Mouse (Mus musculus): ENCODE results near the gene Dph7.

Dph7 gene

DNA sequence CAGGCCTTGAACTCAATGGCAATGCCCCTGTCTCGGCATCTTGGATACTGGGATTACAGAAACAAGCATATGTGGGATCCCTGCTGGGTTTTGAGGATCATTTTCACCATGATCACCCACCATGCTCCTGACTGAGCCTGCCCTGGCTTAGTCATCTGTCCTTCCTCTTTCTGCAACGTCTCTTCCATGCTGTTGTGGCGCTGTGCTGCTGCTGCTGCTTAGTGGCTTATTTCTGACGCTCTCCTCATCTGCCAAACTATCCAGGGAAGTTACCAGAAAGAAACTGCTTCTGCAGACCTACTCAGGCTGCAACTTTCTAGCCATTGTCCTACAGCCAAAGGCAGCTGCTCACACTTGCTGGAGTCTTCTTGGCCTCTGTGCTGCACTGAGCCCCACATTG lies 8.2 kb downstream of the Dph7 start:
- DNase-seq (ENCODE audit: low spot score in 2 of 2) = no peak

DNA sequence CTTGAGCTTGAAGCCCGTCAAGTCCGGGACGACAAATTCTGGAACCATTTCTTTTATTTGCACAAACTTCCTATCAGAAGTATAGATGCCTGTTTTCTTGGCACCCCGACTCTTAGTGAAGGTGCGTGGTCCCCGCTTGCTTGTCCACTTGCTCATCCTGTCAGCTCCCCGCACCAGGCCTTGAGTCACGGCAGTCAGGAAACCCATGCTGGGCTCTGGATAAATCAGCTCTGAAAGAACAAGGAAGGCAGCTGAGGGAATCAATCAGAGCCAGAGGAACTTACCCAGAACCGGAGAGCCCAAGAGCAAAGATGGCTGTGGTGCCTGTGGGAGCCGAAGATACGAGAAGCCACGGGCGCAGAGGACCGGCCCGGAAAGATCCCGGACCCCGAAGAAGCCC lies 12.3 kb downstream of the Dph7 start:
- DNase-seq (ENCODE audit: low spot score in 2 of 2) = peak in 1 of 2 experiments; percentile 34

DNA sequence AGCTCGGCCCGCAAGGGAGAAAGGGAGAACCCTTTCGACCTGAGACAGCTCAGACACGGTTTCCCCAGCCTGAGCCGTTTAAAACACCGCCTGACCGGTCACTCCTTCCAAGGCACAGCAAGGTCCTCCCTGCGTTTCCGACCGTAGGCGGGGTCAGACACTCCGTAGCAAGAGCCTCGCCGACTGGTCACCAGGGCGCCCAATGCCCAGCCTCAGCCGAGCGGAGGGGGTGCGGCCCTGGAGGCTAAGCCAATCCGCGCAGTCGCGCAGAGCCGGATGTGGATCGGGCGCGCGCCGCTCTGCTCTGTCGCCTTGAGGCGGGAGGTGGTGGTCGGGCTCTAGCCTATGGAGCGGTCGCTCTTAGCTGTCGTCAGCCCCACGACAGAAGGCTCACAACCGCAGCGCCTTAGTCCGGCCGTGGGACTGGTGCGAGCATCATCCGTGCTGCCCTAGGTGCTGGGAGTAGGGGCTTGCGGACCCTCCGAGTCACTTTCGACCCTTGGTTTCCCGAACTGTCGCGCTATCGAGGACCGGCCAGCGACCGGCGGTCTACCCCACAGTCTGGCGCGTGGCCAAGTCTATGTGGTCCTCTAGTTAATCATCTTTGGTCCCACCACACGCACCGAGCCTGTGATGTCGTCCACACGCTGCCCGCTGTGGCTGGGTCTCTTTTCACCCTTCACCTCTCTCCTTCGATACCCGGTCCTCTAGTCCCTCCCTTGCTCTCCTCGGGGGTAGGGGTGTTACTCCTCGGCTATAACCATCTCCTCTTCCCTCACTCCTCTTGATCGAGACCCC lies 12.9 kb downstream of the Dph7 start, which contains the start of gene Mrpl41:
TSS of gene Mrpl41 (minus strand) at position 193 of the 798 bp plus-strand sequence.
- DNase-seq (ENCODE audit: low spot score in 2 of 2) = peak; percentile 96

DNA sequence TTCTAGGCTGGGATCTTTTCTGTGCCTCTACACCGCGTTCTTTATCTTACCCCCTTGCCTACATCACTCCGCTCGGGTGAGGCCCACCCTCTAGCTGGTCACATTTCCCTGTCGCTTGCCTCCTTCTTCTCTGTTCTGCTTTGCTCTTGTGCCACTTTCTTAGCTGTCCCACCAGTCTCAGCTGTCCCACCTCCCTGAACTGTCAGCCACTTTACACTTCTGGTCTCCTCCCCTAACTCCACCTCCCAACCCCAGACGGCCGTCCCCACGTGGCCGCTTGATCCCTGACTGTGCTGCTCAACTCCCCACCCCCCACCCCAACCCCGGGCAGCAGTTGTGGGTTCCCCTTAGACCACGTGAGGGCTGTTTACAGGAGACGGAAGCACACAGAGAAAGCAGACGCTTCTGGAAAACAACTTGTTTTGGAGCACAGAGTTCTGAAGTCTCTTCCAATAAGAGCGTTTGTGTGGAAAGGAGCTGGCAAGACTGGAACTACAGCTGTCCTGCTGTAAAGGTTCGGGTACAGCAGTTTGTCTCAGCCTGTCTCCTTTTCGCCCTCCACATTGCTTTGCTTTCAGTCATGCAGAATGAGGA lies 13.6 kb downstream of the Dph7 start, which contains the start of gene Pnpla7:
TSS of gene Pnpla7 (plus strand) at position 330 of the 594 bp plus-strand sequence.
- peak; percentile 51 to 64 for DNase-seq (ENCODE audit: low spot score in 2 of 2)

DNA sequence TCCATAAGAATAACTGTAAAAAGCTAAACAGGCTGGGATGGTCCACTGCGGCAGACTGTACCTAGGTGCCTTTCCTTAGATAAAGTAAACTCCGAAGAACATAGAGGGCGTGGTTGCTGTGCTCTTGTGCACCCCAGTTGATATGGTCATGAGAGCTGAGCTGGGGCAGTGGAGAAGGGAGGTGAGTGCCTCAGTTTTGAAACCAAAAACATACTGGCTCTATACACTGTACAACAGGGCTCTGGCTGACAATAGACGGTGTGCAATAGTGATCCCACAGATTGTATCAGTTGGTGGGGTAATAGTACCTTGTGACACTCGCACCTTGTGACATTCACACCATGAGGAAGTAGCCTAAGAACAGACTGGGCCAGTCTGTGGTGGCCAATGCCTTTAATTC lies 14.8 kb downstream of the Dph7 start:
- no peak for DNase-seq (ENCODE audit: low spot score in 2 of 2)

DNA sequence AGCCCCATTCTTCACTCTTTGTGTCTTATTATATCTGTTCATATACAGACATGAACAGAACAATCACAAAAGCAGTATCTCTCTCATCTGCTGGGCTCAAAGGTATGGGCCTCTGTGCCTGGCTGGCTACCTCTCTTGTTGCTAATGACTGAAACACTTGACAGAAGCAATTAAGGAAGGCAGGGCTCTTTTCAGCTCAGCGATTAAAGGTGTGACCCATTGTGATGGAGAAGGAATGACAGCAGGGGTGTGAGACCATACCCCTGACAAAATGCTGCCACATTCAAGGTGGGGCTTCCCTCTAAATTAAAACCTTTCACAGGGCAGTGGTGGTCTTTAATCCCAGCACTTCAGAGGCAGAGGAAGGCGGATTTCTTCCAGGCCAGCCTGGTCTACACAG lies 25.6 kb downstream of the Dph7 start:
- no peak for DNase-seq (ENCODE audit: low spot score in 2 of 2)

DNA sequence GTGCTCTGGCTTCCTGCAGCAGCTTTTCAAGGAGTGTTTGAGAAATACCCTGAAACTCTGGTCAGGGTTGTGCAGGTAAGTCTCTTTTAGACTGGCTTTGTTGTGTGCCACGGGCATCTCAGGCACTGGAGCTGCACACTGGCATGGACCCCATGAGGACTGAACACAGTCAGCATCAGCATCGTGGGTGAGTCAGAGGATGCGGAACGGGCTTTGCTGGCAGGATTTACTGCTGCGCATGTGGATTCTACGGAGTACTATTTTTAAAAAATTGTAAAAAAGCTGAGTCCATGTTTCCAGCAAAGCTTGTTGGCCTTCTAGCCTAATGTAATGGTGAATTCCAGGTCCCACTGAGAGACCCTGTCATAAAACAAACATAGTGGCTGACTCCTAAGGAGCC lies 33.1 kb downstream of the Dph7 start:
- peak; percentile 38 to 50 for DNase-seq (ENCODE audit: low spot score in 2 of 2)

DNA sequence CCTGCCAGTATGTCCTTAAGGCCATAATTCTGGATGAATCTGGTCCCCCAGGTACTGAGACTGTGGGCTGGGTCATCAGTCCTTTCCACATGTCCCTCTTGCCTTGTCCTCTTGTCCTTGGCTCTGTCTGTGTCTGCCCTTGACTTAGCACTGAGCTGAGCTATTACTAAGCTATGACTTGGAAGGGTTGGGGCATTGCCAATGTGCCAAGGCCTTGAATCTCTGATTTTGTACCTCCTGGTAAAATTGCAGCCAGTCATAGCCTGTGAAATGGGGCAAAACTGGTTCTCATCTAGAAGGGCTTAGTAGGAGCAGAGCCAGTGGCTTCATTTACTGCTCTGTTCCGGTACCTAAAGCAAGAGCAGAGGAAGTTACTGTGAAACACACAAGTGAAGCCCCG lies 34.3 kb downstream of the Dph7 start:
- no peak for DNase-seq (ENCODE audit: low spot score in 2 of 2)

DNA sequence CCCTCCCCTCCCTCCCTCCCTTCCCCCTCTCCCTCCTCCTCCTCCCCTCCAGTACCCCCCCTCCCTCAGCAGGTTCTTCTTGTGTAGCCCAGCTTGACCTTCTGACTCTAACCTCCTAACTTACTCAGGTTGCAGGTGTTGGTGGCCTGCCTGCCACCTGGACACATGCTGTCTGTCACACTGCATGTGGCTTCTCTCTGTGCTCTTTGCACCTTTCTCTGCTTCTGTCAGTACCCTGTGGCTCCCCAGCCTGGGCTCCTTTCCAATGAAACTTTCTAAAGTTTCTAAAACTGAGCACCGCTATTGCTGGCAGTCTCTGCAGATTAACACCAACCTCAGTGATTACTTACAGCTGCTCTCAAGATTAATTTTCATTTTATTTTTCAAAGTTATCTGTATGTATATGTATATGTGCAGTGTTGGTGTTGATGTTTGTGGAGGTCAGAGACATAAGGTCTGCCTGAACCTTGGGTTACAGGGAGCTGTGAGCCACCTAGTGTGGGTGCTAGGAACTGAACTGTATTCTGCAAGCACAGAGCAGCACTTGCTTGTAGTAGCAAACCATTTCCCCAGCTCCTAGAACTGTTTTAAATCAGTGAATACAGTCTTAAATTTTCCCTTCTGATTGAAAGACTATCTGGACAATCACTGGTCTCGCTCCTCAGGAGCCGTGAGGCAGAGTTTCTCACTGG lies 38.5 kb downstream of the Dph7 start:
- DNase-seq (ENCODE audit: low spot score in 2 of 2) = peak; percentile 15 to 23

DNA sequence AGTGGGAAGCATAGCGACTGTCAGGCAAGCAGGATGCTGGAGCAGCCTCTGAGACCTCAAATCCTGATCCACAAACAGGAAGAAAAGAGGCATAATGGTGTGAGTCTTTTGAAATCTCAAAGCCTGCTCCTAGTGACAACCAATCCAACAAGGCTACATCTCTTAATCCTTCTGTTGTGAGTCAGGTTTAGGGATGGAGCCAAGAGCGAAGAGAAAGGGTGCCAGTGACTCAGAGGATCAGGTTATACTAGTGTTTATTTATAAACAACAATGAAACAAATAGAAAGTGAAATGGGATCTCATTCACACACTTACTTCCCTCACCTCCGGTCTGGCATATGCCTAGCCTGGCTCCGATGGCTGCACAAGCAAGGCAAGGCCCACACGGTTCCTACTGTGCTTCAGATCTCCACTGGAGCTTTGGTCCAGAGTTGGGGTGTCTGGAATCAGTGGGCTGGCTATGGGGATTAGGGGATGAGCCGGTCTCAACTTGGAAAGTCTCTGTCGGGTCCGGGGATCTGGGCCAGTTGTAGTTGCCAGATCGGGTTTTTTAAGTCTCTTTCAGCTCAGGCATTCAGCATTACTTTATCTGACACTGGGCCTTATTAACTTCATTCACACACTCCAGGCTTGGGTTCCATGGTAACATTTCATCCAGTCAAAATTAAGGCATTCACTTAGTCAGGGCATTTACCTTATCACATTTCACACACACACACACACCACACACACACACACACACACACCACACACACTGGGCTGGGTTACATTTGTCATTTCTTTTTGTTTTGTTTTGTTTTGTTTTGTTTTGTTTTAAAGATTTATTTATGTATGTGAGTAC lies 42.0 kb downstream of the Dph7 start:
- DNase-seq (ENCODE audit: low spot score in 2 of 2) = no peak

DNA sequence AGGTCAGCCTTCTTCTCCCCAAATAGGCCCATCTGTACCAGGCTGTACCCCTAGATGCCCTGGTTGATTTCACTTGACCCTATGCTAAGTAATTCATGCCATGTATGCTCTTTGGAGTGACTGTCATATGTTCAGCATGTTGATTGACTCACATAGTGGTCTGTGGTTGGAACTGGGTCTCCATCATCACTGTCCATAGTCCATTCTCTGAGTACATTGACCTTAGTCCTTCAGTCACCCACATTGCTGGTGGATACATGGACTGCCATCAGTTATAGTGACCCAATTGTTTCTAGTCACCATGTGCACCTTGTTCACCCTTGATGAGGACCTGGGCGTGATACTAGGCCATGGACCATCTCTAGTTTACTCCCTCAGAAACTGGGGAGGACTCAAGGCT lies 44.6 kb downstream of the Dph7 start:
- DNase-seq (ENCODE audit: low spot score in 2 of 2) = no peak

DNA sequence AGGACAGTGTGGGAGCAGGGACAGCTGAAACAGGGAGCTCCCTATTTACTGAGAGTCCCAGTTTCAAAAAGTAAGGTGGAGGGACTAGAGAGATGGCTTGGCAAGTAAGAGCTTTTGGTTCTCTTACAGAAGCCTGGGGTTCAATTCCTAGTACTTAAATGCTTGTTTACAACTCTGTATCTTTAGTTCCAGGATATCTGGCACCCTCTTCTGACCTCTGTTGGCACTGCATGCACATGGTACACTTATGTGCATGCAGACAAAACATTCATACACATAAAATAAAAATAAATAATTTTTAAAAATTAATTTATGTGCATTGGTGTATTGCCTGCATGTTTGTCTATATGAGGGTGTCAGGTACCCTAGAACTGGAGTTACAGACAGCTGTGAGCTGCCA lies 46.0 kb downstream of the Dph7 start:
- DNase-seq (ENCODE audit: low spot score in 2 of 2) = no peak

Data from right cerebral cortex, adult 2 months (tissue).